Mouse (Mus musculus) olfactory bulb, adult 2 months (tissue): ENCODE data around the gene Abl1. TPM values are rescaled to one million over a fixed set of nuclear protein-coding genes. Genes with fewer than 3 reads are reported as not detected.
A peak's percentile ranks its signal among the peaks of the same experiment; 100 is the strongest.
"Not testable (repeated sequence)": the region's sequence is repeated elsewhere in the genome, so short reads cannot be mapped to it uniquely, and the experiment has no call there.

ENCODE experiments used
- H3K27ac ChIP-seq: fragments of 200-500 bp; 2 replicates; pipeline ENCODE4 v1.5.1; 2012; ENCODE audit warnings: low read depth, low read length; ENCODE audit not compliant: insufficient read depth
- H3K4me1 ChIP-seq: fragments of 200-500 bp; 2 replicates; pipeline ENCODE4 v1.6.1; 2012; ENCODE audit warnings: low read length; ENCODE audit not compliant: control insufficient read depth, insufficient read depth
- H3K4me3 ChIP-seq: fragments of 200-500 bp; 2 replicates; pipeline ENCODE4 v1.5.1; 2012; ENCODE audit warnings: mild to moderate bottlenecking, low read depth, low read length, moderate library complexity; ENCODE audit not compliant: insufficient read depth
- CTCF ChIP-seq: fragments of 200-500 bp; IDR thresholded peaks from 2 replicates; pipeline ENCODE4 v1.5.1; 2012; ENCODE audit warnings: low read depth, mild to moderate bottlenecking, low read length, moderate library complexity; ENCODE audit not compliant: insufficient read depth
- POLR2A ChIP-seq: fragments of 200-500 bp; IDR thresholded peaks from 2 replicates; pipeline ENCODE4 v1.6.1; 2012; ENCODE audit warnings: mild to moderate bottlenecking, low read depth, low read length, moderate library complexity; ENCODE audit not compliant: insufficient read depth
- WGBS: fragments of 180-500 bp; shearing (Covaris S2); methylation state at CpG from one replicate; pipeline ENCODE4 v1.1.7; 2018; 5-methylcytosine and 5-hydroxymethylcytosine counted together
- polyA plus RNA-seq: library from polyadenylated mRNA; stranded (reverse); fragments of >200 nt; gene quantifications from 2 replicates; pipeline ENCODE4 v1.2.4, GENCODE M21; 2012; ENCODE audit warnings: low replicate concordance; ENCODE audit not compliant: missing spikeins, insufficient read depth, insufficient read length

Abl1 gene
- polyA plus RNA-seq, 1 experiment = not detected

DNA sequence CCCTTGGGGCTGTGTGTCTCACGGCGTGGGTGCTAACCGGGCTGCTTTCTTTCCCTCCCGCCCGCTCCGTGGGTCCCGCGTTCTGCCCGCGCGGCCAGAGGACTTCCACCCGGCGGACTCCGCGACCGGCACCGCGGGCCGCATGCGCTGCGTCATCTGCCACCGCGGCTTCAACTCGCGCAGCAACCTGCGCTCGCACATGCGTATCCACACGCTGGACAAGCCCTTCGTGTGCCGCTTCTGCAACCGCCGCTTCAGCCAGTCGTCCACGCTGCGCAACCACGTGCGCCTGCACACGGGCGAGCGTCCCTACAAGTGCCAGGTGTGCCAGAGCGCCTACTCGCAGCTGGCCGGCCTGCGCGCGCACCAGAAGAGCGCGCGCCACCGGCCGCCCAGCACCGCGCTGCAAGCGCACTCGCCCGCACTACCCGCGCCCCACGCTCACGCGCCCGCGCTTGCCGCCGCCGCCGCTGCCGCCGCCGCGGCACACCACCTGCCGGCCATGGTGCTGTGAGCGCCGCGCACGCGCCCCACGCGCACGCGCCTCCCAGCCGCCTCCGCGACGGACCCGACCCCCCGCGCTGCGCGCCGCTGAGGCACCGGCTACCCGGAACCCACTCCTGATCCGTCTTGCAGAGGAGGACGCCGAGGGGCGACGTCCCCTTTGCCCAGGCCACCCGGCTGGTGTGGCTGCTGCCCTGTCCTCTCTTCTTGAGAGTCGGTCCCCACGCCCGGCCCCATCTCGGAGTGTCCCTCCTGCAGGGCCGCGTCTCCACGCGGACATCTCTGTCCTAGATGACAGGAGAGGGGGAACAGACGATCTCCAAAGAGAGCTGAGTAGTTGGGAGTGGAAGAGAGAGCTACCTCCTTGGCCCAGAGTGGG, 34.0 kb upstream of the Abl1 start:
- Histone ChIP-seq H3K4me1 (peaks cover 8% of the 10 kb centered on the region), H3K4me3 (peak overlapping the region; percentile 73), H3K27ac (no peak overlapping the region)
- TF ChIP-seq CTCF (0 out of 2 replicates have a peak, but pooled peaks have one; percentile 5), POLR2A (0 out of 2 replicates have a peak, but pooled peaks have one; percentile 26)
- 2% methylated on average over 98 of the region's 109 CpGs for WGBS

DNA sequence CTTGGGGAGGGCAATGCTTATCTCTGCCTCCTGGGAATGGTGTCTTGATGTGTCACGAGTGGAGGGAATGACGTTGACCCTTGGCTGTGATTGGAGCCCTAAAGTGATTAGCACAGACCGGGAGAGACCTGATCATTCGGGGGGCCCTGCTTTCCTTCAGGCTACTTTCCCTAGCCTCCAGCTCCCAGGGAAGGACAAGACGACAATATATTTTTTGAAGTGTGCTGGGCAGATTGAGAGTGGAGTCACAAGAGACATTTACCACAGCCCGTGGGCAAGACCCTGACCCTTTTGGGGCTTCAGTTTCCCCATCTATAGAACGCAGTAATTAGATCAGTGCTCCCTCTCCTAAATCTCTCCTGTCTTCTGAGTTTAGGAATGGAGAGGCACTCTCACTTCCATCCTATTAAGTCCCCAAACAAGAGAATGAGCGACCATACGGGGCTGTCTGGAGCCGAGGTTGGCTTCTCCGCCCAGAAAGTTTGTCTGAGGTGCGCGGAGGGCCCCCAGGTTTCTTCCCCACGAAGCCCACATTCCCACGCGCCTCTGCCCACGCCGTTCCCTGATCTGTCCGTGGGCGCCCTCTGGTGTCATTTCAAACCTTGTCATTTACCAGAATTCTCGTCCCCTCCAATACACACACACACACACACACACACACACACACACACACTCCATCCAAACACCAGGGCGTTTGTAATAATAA, 33.2 kb upstream of the Abl1 start:
- Histone ChIP-seq H3K4me1 (peaks cover 8% of the 10 kb centered on the region), H3K4me3 (peak overlapping the region; percentile 73), H3K27ac (no peak overlapping the region)
- WGBS = 7% methylated on average over 22 of the region's 22 CpGs
- peak; percentile 51; the same call in 1 of the 2 replicates for TF ChIP-seq CTCF
- no peak for TF ChIP-seq POLR2A

DNA sequence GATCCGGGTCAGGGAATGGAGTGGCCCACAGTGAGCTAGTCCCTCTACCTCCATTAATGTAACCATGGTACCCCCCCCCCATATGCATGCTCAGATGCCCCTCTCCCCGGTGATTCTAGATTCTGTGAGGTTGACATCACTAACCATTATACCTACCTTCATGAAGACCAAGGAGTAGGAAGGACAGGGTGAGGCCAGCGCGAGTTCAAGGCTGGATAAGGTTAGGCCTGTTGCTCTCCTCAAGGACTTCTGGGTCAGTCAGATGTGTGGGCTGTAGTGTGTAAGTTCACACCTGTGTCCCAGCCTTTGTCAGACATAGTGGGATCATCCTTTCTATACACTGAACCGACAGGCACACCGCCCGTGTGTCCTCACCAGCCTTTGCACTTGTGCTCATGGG, 31.8 kb upstream of the Abl1 start:
- H3K4me1 ChIP-seq = peaks cover 8% of the 10 kb centered on the region
- H3K4me3 ChIP-seq = no peak overlapping the region
- WGBS = 86% methylated on average over 7 of the region's 7 CpGs
- H3K27ac ChIP-seq = no peak overlapping the region
- TF ChIP-seq POLR2A = no peak
- no peak for TF ChIP-seq CTCF

DNA sequence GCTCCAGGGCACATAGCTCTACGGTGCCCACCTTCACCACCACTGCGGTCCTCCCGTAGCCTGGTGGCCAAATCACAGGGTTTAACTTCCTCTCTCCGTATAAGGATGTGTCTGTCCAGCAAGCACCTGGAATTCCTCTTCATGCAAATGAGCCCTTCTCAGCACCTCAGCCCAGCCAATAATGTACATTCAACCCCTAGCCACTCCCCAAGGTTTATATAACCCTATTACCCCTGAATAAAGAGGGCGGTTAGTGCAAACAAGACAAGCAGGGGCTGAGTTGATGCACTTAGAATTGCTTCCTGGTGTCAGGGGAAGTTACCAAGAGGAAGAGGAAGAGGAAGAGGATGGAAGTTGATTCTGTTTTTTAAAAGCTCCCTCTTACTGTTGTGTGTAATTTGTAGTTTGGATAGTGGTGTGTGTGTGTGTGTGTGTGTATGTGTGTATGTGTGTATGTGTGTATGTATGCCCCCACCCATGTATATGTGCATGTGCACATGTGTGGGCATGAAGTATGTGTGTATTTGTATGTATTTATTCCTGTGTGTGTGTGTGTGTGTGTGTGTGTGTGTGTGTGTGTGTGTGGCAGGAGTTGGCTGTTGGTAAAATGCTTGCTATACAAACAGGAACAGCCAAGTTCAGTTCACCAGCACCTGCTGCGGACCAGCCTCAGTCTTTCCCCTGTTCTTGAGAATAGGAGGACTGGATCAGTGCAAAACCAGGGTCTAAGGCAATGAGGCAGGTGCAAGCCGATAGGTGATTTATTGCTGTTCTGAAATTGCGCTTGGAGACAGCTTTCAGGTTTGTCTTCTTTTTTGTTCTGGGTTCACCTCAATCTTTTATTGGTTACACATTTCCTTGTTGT, 25.0 kb upstream of the Abl1 start:
- 66% methylated on average over 8 of the region's 8 CpGs for WGBS
- no peak overlapping the region for H3K4me3 ChIP-seq
- no peaks in the 10 kb centered on the region for H3K4me1 ChIP-seq
- TF ChIP-seq POLR2A (no peak), CTCF (no peak)
- H3K27ac ChIP-seq = no peak overlapping the region

DNA sequence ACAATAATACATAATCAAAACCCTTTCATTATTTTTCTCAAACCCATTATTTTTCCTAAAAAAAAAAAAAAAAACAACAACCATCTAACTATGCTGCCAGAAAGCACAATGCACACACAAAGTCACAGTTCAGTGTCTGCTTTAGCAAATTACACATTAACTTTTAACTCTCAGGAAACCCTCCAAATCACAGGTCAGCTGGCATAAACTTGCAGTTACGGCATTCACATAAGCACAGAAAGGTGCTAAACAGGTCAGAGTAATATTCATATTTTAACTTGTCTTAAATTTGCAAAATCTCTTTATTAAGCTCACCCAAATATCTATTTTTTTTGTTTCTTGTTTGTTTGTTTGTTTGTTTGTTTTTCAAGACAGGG, 24.4 kb upstream of the Abl1 start:
- no peak for TF ChIP-seq POLR2A
- H3K4me1 ChIP-seq = no peaks in the 10 kb centered on the region
- no peak overlapping the region for H3K27ac ChIP-seq
- H3K4me3 ChIP-seq = no peak overlapping the region
- 86% methylated on average over 1 of the region's 1 CpGs for WGBS

DNA sequence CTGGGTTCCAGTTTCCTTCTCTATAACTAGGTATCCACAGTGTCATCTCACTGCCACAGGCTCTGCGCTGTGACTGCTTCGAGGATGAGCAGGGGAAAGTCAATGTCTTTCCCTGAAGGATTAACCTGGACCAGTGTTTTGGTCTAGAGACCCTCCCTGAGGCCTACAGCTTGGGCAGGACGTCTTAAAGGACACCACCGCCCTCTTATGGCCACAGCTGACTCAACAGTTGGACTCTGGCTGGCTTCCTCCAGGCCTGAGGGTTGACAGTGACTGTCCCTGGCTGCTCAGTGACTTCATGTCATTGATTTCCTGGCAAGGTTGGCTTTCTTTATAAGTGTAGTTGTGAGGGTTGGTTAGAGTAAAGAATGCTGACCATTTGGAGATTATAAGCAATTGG, 20.8 kb upstream of the Abl1 start:
- WGBS = 36% methylated on average over 4 of the region's 4 CpGs
- no peak for TF ChIP-seq POLR2A
- TF ChIP-seq CTCF = no peak
- H3K4me3 ChIP-seq = no peak overlapping the region
- H3K27ac ChIP-seq = no peak overlapping the region
- 0 out of 2 replicates have a peak, but pooled peaks cover 4% of the 10 kb centered on the region for H3K4me1 ChIP-seq

DNA sequence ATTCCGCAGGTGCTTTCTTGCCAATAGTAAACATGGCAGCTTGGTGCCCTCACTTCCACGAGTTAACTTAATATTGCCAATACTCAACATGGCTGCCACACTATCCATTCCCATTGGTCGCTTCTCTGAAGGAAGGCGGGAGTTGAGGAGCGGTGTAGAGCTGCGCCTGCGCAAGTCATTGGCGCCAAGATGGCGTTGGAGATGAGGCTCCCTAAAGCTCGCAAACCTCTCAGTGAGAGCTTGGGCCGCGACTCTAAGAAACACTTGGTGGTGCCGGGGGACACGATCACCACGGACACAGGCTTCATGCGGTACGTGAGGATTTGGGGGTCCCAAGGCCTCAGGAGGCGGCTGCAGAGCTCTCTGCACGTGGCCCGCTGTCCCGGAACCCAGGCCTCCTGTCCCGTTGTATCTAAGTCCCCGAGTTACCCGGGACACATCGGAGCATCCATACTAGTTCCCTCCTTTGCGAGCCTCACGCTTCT, 17.6 kb upstream of the Abl1 start, which contains the start of gene Exosc2:
Exosc2 (plus strand) TSS at position 165 of the 485 bp plus-strand sequence.
- under 1% methylated on average over 27 of the region's 27 CpGs for WGBS
- peak within 1 kb of the TSS; percentile 83 for H3K4me3 ChIP-seq
- H3K4me1 ChIP-seq = 0 out of 2 replicates have a peak, but pooled peaks cover 4% of the 10 kb centered on the region
- TF ChIP-seq POLR2A (peak; percentile 92), CTCF (no peak)
- H3K27ac ChIP-seq = no peak within 1 kb of the TSS

DNA sequence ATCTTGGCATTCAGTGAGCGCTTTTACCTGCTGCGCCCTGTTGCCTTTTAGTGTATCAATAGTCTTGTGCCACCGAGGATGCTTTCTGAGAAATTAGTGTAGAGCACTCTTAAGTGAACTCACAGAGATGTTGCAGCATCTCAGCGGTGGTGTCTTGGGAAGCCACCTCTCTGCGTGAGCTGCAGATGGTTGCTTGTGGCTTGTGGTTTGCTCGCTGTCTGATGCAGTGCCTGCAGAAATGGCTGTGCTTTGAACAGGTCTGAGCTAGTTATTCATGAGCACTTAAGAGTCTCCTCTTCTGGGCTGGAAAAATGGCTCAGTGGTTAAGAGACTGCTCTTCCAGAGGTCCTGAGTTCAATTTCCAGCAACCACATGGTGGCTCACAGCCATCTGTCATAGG, 9.5 kb upstream of the Abl1 start:
- Histone ChIP-seq H3K4me3 (no peak overlapping the region), H3K4me1 (no peaks in the 10 kb centered on the region), H3K27ac (no peak overlapping the region)
- no peak for TF ChIP-seq CTCF
- TF ChIP-seq POLR2A = no peak
- 92% methylated on average over 6 of the region's 6 CpGs for WGBS

DNA sequence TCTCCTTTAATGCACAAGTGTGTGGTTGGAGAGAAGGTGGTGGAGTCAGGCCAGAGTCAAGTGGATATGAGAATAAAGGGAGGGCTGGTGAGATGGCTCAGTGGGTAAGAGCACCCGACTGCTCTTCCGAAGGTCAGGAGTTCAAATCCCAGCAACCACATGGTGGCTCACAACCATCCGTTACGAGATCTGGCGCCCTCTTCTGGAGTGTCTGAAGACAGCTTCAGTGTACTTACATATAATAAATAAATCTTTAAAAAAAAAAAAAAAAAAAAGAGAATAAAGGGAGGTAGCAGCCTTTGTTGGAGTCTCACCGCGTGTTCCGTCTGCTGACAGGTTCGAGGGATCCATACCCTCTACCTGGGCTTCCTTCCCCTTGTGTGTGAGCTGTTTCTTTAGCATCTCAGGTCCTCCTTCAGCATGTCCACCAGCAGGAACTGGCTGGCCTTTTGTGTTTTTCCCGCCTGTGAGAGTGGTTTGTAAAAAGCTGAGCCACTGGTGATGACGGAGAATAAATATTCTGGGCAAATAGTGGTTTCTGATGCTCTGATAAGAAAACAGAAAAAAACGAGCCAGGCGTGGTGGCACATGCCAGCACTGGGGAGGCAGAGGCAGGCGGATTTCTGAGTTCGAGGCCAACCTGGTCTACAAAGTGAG, 7.0 kb upstream of the Abl1 start:
- not testable (repeated sequence) for H3K27ac ChIP-seq, H3K4me3 ChIP-seq, H3K4me1 ChIP-seq
- 86% methylated on average over 15 of the region's 15 CpGs for WGBS
